Mouse (Mus musculus): Measurements from ENCODE around the gene Cchcr1. TPM values are rescaled to one million over a fixed set of nuclear protein-coding genes. Genes with fewer than 3 reads are reported as not detected.
"Not testable (repeated sequence)": the region's sequence is repeated elsewhere in the genome, so short reads cannot be mapped to it uniquely, and the experiment has no call there.

The Cchcr1 gene
- 1 to 10 TPM; 1.4 to 2.8 TPM for total RNA-seq (2021)
- long read RNA-seq, experiment 1, partial matches to known transcripts, result 1 of 2 reads
- long read RNA-seq, experiment 1, other reads (novel, unspliced or antisense), result 1 of 2 reads
- long read RNA-seq, experiment 2, partial matches to known transcripts, result 0 of 2 reads
- long read RNA-seq, experiment 2, other reads (novel, unspliced or antisense), result 2 of 2 reads

DNA sequence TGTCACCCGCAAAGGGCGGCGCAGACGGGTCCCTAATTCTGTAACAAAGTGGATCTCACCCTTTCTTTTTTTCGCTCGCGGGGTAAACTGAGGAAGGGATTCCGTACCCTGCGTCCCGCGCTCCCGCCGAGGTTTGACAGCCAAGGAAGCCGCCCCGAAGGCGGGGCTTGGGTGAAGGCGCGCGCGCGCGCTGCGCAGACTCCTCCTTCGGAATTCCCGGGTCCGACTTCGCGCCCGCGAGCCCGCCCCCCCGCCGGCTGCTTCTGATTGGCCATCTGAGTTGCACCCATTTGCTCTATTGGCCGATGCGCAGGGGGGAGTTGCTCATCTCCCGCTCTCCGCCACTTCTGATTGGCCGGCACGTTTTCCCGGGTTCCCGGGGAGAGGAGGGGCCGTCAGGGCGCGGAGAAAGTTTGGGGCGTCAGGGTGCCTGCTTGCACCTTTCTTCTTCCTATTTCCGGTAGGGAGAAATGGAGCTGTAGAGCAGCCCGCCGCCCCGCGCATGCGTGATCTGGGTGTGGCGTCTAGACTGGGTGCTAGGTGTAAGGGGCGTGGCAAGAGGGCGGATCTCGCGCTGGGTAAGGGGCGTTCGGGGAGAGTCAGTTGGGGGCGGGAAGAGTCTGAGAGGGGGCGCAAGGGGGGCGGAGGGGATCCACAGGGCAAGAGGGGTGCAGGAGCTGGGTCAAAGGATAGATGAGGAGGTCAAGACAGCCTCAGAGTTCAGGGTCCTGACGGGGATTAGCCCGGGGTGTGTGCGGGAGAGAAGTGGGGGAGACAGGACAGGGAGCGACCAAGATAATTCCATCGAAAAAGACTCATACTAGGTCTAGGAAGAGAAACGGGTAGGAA, at the start of gene Cchcr1, which contains the start of gene Tcf19:
TSS of gene Cchcr1 (plus strand) at position 449 of the 849 bp plus-strand sequence.
TSS of gene Tcf19 (minus strand) at position 173 of the 849 bp plus-strand sequence.
- intact Hi-C loops (cut with DNase I), result no loop called here
- peak; percentile 88 to 97 for DNase-seq

- intact Hi-C loops (cut with DNase I), result not testable (repeated sequence)
Observed at GRCm38 (mm10) chr17:35468936-35469335, 48.0 kb upstream of the Cchcr1 start.

GRCm38 (mm10) chr17:35469842-35470751, 46.8 kb upstream of the Cchcr1 start, which contains the start of gene H2-Q10:
Gene H2-Q10 (plus strand): TSS chr17:35470089.
- no peak for DNase-seq
- intact Hi-C loops (cut with DNase I), result no loop called here

More at GRCm38 (mm10) chr17:35468936-35469335, 48.0 kb upstream of the Cchcr1 start:
- not testable (repeated sequence) for DNase-seq

GRCm38 (mm10) chr17:35484066-35484465, 32.8 kb upstream of the Cchcr1 start:
- peak; percentile 29 to 35 for DNase-seq
- intact Hi-C loops (cut with DNase I), result no loop called here

DNA sequence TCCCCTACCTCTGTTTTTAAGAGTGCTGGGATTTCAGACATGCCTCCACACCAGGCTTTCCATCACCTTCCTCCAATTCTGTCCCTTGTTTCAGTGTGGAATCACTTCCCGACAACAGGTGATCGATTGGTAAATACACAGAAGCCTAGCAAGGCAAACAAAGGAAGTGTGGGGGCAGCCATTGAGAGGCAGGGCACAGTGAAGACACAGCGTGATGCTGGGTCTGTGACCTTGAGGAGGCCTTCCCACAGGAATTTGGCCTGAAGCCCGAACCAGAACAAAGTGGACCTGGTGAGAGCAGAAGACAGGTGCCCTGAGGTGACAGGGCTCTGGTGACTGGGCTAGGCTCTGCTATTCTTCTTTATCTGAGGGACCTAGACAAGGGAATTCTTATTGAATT, 31.2 kb upstream of the Cchcr1 start:
- DNase-seq, result no peak
- intact Hi-C loops (cut with DNase I), result no loop called here

DNA sequence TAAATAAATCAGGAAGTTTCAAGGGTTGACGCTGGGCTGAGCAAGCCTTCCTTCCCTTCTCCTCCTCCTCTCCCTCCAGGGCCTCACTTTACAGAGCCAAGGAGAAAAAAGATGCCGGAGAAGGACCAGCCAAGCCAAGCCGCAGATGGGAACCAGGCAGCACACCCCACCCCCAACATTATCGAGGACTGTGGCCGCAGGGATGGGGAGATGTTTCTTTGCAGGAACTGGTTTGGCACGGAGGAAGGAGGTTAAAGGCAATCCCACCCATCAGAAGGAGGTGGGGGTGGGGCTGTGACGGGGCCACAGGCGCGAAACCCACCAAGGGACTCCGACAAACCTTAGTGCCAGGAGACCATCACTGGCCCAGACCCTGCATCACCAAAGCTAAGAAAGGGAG, 30.2 kb upstream of the Cchcr1 start:
- intact Hi-C loops (cut with DNase I), result no loop called here

GRCm38 (mm10) chr17:35488041-35488440, 28.9 kb upstream of the Cchcr1 start:
- DNase-seq, result no peak
- intact Hi-C loops (cut with DNase I), result no loop called here

More for the DNA sequence above, 30.2 kb upstream of the Cchcr1 start:
- DNase-seq, result no peak

DNA sequence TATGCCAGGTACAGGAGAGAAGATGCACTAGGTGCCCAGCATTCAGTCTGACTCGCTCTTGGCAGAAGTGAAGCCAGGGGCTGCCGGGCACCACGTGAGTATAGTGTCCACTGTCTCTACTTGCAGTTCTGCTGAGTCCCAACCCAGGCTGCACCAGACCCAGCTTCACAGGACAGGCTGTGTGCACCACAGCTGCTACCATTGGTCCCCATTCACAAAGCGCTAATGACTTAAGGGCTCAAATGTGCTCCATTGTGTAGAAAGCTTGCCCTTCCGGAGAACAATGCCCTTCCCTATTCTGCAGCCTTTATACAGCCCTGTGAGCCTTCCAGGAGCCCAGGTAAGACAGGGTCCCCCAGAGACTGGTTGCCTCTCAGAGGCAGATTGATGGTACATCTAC, 26.6 kb upstream of the Cchcr1 start:
- DNase-seq, result no peak
- intact Hi-C loops (cut with DNase I), result no loop called here

DNA sequence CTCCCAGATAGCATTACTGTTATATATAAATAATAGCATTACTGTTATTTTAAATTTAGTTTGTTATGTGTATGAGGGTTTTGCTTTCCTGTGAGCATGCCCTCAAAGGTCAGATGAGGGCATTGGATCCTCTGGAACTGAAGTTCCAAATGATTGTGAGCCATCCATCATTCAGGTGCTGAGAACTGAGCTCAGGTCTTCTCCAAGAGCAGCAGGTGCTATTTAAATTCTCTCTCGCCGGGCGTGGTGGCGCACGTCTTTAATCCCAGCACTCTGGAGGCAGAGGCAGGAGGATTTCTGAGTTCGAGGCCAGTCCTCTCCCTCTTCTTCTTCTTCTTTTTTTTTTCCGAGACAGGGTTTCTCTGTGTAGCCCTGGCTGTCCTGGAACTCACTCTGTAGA, 19.8 kb upstream of the Cchcr1 start:
- intact Hi-C loops (cut with DNase I), result no loop called here
- no peak for DNase-seq

- intact Hi-C loops (cut with DNase I), result no loop called here
- DNase-seq, result no peak
Observed at GRCm38 (mm10) chr17:35502226-35502625, 14.7 kb upstream of the Cchcr1 start.

DNA sequence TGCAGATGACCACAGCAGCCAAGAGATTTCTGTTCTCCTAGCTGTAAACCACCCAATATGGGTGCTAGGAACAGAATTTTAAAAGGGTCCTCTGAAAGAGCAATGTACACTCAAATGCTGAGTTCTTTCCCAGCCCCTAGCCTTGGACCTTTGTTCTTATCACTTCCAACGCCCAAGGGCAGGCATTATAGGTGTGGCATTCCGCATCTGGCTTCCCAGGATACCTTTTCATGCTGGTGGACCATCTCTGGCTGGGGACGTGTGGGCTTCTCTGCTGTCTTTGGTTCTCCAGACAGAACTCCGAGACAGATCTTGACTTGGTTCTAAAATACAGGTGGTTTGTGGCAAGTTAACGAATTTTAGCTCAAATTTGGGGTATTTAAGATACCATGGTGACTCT, 14.1 kb upstream of the Cchcr1 start:
- intact Hi-C loops (cut with DNase I), result no loop called here
- DNase-seq, result no peak

GRCm38 (mm10) chr17:35503849-35504248, 13.1 kb upstream of the Cchcr1 start:
- intact Hi-C loops (cut with DNase I), result no loop called here
- no peak for DNase-seq

DNA sequence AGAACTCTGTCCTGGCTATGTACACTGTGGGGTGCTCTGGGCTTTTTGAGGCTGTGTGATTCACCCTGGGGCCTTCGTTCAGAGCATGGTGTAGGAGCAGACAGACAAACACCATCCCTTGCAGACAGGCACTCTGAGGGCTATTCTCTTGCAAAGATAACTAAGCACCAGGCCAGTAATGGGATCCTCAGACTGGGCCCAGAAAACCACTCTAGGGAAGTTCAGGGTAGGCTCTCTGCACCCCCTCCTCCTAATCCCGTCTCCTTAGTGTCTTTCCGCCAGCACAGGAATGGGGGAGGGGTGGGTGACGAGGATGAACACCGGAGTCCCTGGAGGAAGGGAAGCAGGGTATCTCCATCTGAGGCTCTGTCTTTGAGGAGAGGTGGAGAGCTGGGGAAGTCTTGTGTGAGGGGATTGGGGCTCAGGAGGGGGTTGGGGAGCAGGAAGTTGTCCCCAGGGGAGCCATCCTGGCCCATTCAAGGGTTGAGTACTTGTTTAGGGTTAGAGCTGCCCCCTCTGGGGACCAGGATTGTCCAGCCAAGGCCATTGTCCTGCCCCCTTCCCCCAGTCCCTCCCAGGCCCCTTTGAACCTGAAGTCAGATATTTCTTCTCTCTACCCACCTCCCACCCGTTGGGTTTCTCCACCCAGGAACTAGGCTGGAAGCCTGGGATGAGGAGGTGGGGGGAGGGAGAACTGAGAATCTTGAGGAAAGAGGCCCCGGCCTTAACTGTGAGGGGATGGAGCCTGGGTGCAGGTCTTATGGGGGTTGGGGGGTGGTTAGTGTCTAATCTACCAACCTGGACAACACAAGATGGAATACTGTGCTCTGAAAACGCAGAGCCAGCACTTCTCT, 12.0 kb upstream of the Cchcr1 start:
- intact Hi-C loops (cut with DNase I), result no loop called here
- no peak for DNase-seq

DNA sequence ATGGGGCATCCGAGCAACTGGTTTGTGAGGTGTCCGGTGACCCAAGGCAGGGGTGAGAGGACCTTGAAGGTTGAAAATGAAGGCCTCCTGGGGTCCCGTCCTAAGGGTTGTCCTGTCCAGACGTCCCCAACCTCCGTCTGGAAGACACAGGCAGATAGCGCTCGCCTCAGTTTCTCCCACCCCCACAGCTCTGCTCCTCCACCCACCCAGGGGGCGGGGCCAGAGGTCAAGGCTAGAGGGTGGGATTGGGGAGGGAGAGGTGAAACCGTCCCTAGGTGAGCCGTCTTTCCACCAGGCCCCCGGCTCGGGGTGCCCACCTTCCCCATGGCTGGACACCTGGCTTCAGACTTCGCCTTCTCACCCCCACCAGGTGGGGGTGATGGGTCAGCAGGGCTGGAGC, 11.1 kb upstream of the Cchcr1 start, which contains the start of gene Pou5f1:
TSS of gene Pou5f1 (plus strand) at position 243 of the 400 bp plus-strand sequence.
- DNase-seq, result no peak
- intact Hi-C loops (cut with DNase I), result no loop called here

GRCm38 (mm10) chr17:35506881-35507280, 10.0 kb upstream of the Cchcr1 start:
- DNase-seq, result no peak
- intact Hi-C loops (cut with DNase I), result no loop called here

DNA sequence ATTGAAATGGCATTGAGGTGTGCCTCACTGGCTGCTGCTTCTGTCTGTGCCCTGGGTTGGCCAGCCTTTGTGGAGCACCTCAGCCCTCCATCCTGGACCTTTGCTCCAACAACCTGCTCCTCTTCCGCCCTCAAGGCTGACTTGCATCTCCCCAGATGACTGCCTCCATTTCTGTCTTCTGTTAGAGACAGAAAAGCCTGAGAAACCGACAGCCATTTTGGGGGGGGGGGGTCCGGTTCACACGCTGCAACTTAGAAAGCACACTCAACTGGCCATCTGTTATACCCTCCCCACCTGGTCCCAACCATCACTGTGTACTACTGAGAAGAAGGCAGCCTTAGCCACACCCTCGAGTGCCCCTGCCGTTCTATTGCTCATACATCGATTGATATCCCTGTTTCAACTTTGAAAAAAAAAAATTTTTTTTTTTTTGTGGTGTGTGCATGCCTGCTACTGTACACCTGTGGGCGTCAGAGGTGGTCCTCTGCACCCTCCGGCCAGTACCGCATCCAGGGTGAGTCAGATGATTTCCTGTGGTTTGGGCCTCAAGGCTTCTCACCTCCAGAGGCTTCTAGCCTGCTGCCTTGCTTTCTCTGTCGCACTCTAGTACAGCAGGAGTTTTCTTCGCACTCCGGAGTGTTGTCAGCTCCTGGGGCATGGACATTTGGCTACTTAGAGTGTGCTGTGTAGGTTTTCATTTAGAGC, 9.2 kb upstream of the Cchcr1 start:
- intact Hi-C loops (cut with DNase I), result no loop called here
- no peak for DNase-seq

- intact Hi-C loops (cut with DNase I); DNase-seq: not testable (repeated sequence)
Observed at GRCm38 (mm10) chr17:35508279-35508678, 8.6 kb upstream of the Cchcr1 start.

DNA sequence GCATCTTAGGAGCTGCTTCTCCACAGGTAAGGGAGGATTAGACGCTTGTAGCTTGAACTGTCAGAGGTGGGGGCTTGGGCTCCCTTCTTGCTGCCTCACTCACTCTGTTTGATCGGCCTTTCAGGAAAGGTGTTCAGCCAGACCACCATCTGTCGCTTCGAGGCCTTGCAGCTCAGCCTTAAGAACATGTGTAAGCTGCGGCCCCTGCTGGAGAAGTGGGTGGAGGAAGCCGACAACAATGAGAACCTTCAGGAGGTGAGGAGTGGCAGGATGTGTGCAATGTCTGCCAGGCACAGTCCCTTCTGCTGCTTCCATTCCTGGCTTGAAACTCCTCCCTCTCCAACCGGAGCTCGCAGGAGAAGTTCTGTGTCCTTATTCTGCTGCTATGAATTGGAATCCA, 7.6 kb upstream of the Cchcr1 start:
- intact Hi-C loops (cut with DNase I), result no loop called here

More for the DNA sequence above, 7.6 kb upstream of the Cchcr1 start:
- DNase-seq, result no peak
